Comparison of ENCODE assay signal across 8 mouse cellular contexts in the genomic region with DNA sequence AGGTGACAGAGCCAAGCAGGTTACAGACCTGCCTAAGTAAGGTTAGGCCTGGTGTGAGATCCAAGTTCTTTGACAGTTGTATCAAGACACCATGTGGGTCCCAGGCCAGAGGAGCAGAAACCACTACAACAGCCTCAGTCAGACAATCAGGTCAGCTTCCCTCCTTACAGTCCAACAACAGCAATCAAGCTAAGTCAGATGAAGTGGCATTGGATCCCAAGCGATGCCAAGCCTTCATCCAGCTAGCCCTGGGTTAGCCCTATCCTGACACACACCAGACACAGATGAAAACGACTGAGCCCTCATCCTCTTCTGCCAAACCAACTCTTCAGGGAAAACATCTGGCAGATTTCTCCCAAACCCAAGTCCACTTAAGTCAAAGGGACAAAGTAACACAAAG. TPM values are rescaled to one million over a fixed set of nuclear protein-coding genes. Genes with fewer than 3 reads are reported as not detected.
DNase-seq lines count a peak whose midpoint lies in the region; ATAC-seq and TF ChIP-seq lines count a peak whose summit lies in the region.

No protein-coding gene starts in this region.

- no peaks in the 10 kb centered on the region for H3K36me3 ChIP-seq in kidney, adult 2 months (ENCODE audit: control insufficient read depth, insufficient read depth, low read length)
- H3K36me3 ChIP-seq in hindbrain, embryonic 11.5 days (ENCODE audit: control insufficient read depth, insufficient read depth, low read length): no peaks in the 10 kb centered on the region
- no peaks in the 10 kb centered on the region for H3K36me3 ChIP-seq in midbrain, embryonic 13.5 days

- peak overlapping the region; percentile 78; the same call in 1 of the 2 replicates for H3K4me2 ChIP-seq in hindbrain, embryonic 11.5 days (replicated peaks; ENCODE audit: low read depth, low read length)
- H3K4me2 ChIP-seq in midbrain, embryonic 13.5 days (replicated peaks): peak overlapping the region; percentile 80

- no peaks in the 10 kb centered on the region for H3K27me3 ChIP-seq in kidney, adult 2 months (replicated peaks; ENCODE audit: control insufficient read depth, insufficient read depth, low read length)
- H3K27me3 ChIP-seq in hindbrain, embryonic 11.5 days (ENCODE audit: control insufficient read depth, insufficient read depth, low read length): no peaks in the 10 kb centered on the region
- no peaks in the 10 kb centered on the region for H3K27me3 ChIP-seq in midbrain, embryonic 13.5 days

- no peak for DNase-seq in kidney, adult 2 months
- DNase-seq in kidney, adult 8-10 months: no peak
- no peak for DNase-seq in hindbrain, embryonic 11.5 days (ENCODE audit: low spot score)
- no peak for DNase-seq in urinary bladder, postnatal 25 days (ENCODE audit: low spot score)
- no peak for DNase-seq in adrenal gland, adult 18-20 months (ENCODE audit: low spot score in 2 of 2)
- no peak for DNase-seq in right cerebral cortex, postnatal 4 days

- H3K27ac ChIP-seq in kidney, adult 2 months (ENCODE audit: insufficient read depth, low read depth, low read length): peak overlapping the region; percentile 82
- peak overlapping the region; percentile 98 for H3K27ac ChIP-seq in bone marrow, adult 2 months (ENCODE audit: control insufficient read depth, insufficient read depth, low read depth, low read length, poor library complexity)
- H3K27ac ChIP-seq in hindbrain, embryonic 11.5 days (ENCODE audit: low read depth, low read length): peak overlapping the region; percentile 98; the same call in 1 of the 2 replicates
- peak overlapping the region; percentile 99 for H3K27ac ChIP-seq in midbrain, embryonic 13.5 days

- TF ChIP-seq CTCF in kidney, adult 2 months (conservative IDR thresholded peaks at IDR 0.05; ENCODE audit: insufficient read depth, insufficient read length, low read depth, low read length): no peak
- no peak for TF ChIP-seq CTCF in bone marrow, adult 2 months (IDR thresholded peaks at IDR 0.05; ENCODE audit: control insufficient read depth, insufficient read depth, low read length)

- no peaks in the 10 kb centered on the region for H3K9me3 ChIP-seq in hindbrain, embryonic 11.5 days (ENCODE audit: control insufficient read depth, low read length)
- no peaks in the 10 kb centered on the region for H3K9me3 ChIP-seq in midbrain, embryonic 13.5 days

- H3K4me1 ChIP-seq in kidney, adult 2 months (ENCODE audit: control insufficient read depth, insufficient read depth, low read length): peaks cover 38% of the 10 kb centered on the region; the same call in 1 of the 2 replicates
- H3K4me1 ChIP-seq in bone marrow, adult 2 months (ENCODE audit: control insufficient read depth, insufficient read depth, low read length): peaks cover 4% of the 10 kb centered on the region; the same call in 1 of the 2 replicates
- H3K4me1 ChIP-seq in hindbrain, embryonic 11.5 days (replicated peaks; ENCODE audit: control insufficient read depth, insufficient read depth, low read length): peaks cover 11% of the 10 kb centered on the region; the same call in 1 of the 2 replicates
- H3K4me1 ChIP-seq in midbrain, embryonic 13.5 days (replicated peaks): peaks cover 58% of the 10 kb centered on the region

- WGBS in kidney, adult 2 months: 41% methylated on average over 2 of the region's 2 CpGs
- WGBS in bone marrow, adult 2 months: 51% methylated on average over 2 of the region's 2 CpGs
- 69% methylated on average over 2 of the region's 2 CpGs for WGBS in hindbrain, embryonic 11.5 days
- WGBS in midbrain, embryonic 13.5 days: 66% methylated on average over 2 of the region's 2 CpGs

- no peak overlapping the region for H3K4me3 ChIP-seq in kidney, adult 2 months (ENCODE audit: insufficient read depth, low read depth, low read length)
- peak overlapping the region; percentile 42 for H3K4me3 ChIP-seq in bone marrow, adult 2 months (replicated peaks; ENCODE audit: control insufficient read depth, low read depth, low read length)
- H3K4me3 ChIP-seq in hindbrain, embryonic 11.5 days (ENCODE audit: low read depth, low read length): no peak overlapping the region
- H3K4me3 ChIP-seq in midbrain, embryonic 13.5 days (replicated peaks): peak overlapping the region; percentile 91

- ATAC-seq in hindbrain, embryonic 11.5 days (ENCODE audit: low FRiP score): no peak
- no peak for ATAC-seq in midbrain, embryonic 13.5 days

- no peak for TF ChIP-seq POLR2A in kidney, adult 2 months (IDR thresholded peaks at IDR 0.05; ENCODE audit: low read depth, low read length)
- no peak for TF ChIP-seq POLR2A in bone marrow, adult 2 months (IDR thresholded peaks at IDR 0.05; ENCODE audit: borderline replicate concordance, control insufficient read depth, low read depth, low read length)

- H3K9ac ChIP-seq in hindbrain, embryonic 11.5 days (ENCODE audit: low read depth, low read length): no peak overlapping the region
- H3K9ac ChIP-seq in midbrain, embryonic 13.5 days (replicated peaks): peak overlapping the region; percentile 89

RNA-seq across cellular contexts. Expression of a gene that starts 2.2 kb away (rescaled TPM):
- 7.9 and 8.6 TPM in 2 replicates for polyA plus RNA-seq in kidney, adult 2 months (2012; rRNA removed)
- polyA plus RNA-seq in bone marrow, adult 2 months (2011; ENCODE audit: insufficient read depth, insufficient read length, low replicate concordance, missing spikeins): 16.7 and 27.9 TPM in 2 replicates
- 6.6 and 9.2 TPM in 2 replicates for polyA plus RNA-seq in hindbrain, embryonic 11.5 days (2014; fragmentation: Nextera tagmentation; extraction: Ambion mirVana)
- 7.9 and 10.2 TPM in 2 replicates for polyA plus RNA-seq in midbrain, embryonic 13.5 days (2015; fragmentation: Nextera tagmentation; extraction: Ambion mirVana)
- total RNA-seq in adrenal gland, adult 18-20 months (2021): 1 to 10 TPM; 8.4 to 8.6 TPM

RNA-seq across cellular contexts. Expression of a gene that starts 16.1 kb away (rescaled TPM):
- polyA plus RNA-seq in kidney, adult 2 months (2012; rRNA removed): 0.03 TPM in 1 of 2 replicates, not detected in the other
- polyA plus RNA-seq in bone marrow, adult 2 months (2011; ENCODE audit: insufficient read depth, insufficient read length, low replicate concordance, missing spikeins): not detected in 2 replicates
- polyA plus RNA-seq in hindbrain, embryonic 11.5 days (2014; fragmentation: Nextera tagmentation; extraction: Ambion mirVana): not detected in 2 replicates
- not detected in 2 replicates for polyA plus RNA-seq in midbrain, embryonic 13.5 days (2015; fragmentation: Nextera tagmentation; extraction: Ambion mirVana)
- total RNA-seq in adrenal gland, adult 18-20 months (2021): not detected

RNA-seq across cellular contexts. Expression of a gene that starts 52.7 kb away (rescaled TPM):
- polyA plus RNA-seq in kidney, adult 2 months (2012; rRNA removed): 177 and 207 TPM in 2 replicates
- polyA plus RNA-seq in bone marrow, adult 2 months (2011; ENCODE audit: insufficient read depth, insufficient read length, low replicate concordance, missing spikeins): 90.4 and 126 TPM in 2 replicates
- polyA plus RNA-seq in hindbrain, embryonic 11.5 days (2014; fragmentation: Nextera tagmentation; extraction: Ambion mirVana): 176 and 177 TPM in 2 replicates
- 196 and 203 TPM in 2 replicates for polyA plus RNA-seq in midbrain, embryonic 13.5 days (2015; fragmentation: Nextera tagmentation; extraction: Ambion mirVana)
- 100 to 1,000 TPM; 160 to 178 TPM for total RNA-seq in adrenal gland, adult 18-20 months (2021)

Comparison
In these comparisons a context has a peak if more than half of its experiments do, and no peak if none do; other contexts are left out.
1. H3K4me3 ChIP-seq: peak in bone marrow, adult 2 months (single experiment) and midbrain, embryonic 13.5 days (single experiment); none in kidney, adult 2 months (single experiment) and hindbrain, embryonic 11.5 days (single experiment).
2. Peak in every context shown above with its lines, with median percentiles within 50 percentile points of each other: H3K27ac ChIP-seq.